Mouse (Mus musculus) left cerebral cortex, postnatal 10 days (tissue): ENCODE measurements at regions not wholly inside any gene's neighbourhood (a gene's known extent, or its start where the extent isn't known, plus 50 kb on each side); places are given as distances from the start of the nearest gene placed in this dataset.
A peak's percentile ranks its signal among the peaks of the same experiment; 100 is the strongest.

Experiments used
- DNase-seq, 2 experiments: peaks; one replicate each; pipeline ENCODE4 v3.0.0; 2021 to 2022; ENCODE audit warnings: low spot score in 2 of 2, mixed read lengths in 1 of 2; ENCODE audit errors: extremely low spot score in 1 of 2
- intact Hi-C: fragments of 180-260 bp; cut with DNase I; formaldehyde crosslinking; loops from one replicate; pipeline ENCODE4 v1.15.1; 2025

DNA sequence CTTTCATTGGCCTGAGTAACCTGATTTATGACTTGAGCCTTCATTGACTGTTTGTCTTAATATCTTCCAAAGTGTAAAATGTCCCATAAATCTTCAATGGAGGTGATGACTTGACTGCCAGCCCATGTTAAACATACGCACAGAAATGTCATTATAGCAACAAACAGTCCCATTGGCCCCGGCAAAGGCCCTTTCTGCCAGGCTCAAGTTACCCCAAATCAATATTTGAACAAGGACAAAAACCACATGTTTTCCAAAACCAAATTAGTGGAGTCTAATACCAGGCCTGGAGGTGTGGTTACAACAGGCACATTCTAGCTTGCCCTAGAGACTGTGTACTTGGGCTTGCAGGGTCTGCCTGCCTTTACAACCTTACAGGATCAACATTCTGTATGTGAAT lies 68.2 kb upstream of the Fggy start:
- intact Hi-C loops: no loop called here
- DNase-seq: no peak

DNA sequence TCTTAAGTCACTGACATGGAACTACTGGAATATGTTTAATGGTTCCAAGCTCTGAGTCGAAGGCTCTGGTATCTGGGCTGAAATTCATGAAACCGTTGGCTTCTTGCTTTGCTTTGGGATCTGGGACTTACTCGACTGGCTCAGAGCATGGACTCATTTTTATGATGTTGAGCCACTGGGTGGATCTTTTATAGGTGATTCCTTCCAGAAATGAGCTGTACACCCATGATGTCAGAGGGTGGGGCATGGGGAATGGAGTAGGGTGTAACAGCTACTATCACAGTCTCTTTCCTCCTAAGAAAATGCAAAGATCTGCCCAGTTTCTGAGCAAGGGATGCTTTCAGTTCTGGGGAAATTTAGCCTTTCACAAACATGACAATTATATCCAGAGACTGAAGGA lies 57.0 kb upstream of the Fggy start:
- DNase-seq: no peak
- intact Hi-C loops: no loop called here

- DNase-seq: no peak
- intact Hi-C loops: no loop called here
These were observed 56.1 kb upstream of the Fggy start for GRCm38 (mm10) chr4:95501164-95501563.

DNA sequence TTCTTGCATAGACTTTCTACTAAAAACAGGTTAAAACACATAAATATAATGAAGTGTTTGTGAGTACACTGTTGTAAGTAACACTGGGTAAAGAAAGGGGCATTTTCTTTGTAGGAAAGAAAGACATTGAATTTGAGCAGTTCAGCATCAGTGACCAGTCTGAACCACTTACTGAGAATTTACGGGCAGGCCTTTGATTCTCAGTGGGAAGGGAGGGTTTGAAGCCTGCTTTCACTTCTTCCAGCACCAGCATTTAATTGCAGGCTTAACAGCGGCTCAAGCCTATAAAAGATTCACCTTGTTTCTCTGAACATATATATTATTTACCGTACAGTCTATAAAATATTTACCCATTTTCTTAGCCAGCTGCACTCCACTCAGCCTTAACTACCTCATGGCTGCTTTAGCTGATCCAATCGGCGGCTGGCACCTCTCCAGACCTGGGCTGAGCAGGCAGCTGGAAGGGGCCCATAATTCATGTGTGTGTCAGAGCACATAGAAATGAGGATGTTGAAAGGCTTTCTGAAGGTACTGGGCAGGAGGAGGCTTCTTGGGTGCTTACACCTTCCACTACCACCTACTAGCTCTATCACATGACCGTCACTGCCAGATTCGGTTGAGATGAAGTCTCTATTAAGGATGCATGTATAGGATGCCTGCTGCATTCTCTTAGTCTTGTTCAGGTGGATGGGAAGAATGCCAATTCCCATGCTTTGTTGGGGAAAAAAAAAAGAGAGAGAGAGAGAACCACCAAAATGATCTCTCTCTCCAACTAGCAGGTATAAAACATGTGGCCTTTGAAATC lies 50.0 kb upstream of the Fggy start:
- DNase-seq: peak in 1 of 2 experiments; percentile 29
- intact Hi-C loops: no loop called here
